ENCODE assay signal across 27 mouse cellular contexts in the genomic region with DNA sequence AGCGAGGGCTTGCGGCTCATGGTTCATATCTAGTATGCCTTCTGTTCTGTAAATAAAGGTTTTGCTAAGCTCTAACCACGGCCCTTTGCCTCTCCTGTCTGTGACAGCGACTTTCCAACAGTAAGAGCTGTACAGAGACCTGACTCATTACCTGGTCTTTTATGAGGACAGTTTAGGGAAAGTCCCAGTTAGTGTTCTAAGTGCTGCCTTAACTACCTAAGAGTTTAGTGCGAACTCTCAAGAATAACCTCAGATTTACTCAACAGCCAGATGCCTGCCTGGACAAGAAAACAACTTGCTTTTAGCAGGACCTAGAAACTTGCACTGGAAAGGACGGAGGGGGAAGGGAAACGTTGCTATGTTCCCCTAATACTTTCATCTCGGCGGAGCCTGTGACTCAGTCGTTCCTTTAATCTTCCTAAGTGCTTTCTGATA.
A peak's percentile ranks its signal among the peaks of the same experiment; 100 is the strongest.
DNase-seq lines count a peak whose midpoint lies in the region.
"Had no signal": no experiment of that assay in that cellular context is flagged by ENCODE, and none has a peak within 500 bp of the region (broad histone marks: within the 10 kb centered on the region; RNA-seq: fewer than 3 reads in every experiment).

No protein-coding gene starts in this region.

- H3K4me1 ChIP-seq in heart, embryonic 10.5 days = no peaks in the 10 kb centered on the region; the same call in 1 of the 2 replicates
- H3K4me1 ChIP-seq: embryonic facial prominence, embryonic 12.5 days; heart, embryonic 13.5 days; midbrain, embryonic 15.5 days had no signal

- H3K27me3 ChIP-seq in heart, embryonic 10.5 days (ENCODE audit: insufficient read depth, poor library complexity, severe bottlenecking) = no peaks in the 10 kb centered on the region
- H3K27me3 ChIP-seq: embryonic facial prominence, embryonic 12.5 days; heart, embryonic 13.5 days; midbrain, embryonic 15.5 days had no signal

- H3K4me3 ChIP-seq in heart, embryonic 10.5 days = no peak overlapping the region
- H3K4me3 ChIP-seq: embryonic facial prominence, embryonic 12.5 days; erythroblast, embryonic 14.5 days; heart, adult 2 months; heart, embryonic 13.5 days; midbrain, embryonic 10.5 days; midbrain, embryonic 15.5 days had no signal

- no peaks in the 10 kb centered on the region for H3K9me3 ChIP-seq in heart, embryonic 10.5 days
- H3K9me3 ChIP-seq: embryonic facial prominence, embryonic 12.5 days; G1E; heart, embryonic 13.5 days; midbrain, embryonic 10.5 days; midbrain, embryonic 15.5 days had no signal

- peaks cover 17% of the 10 kb centered on the region for H3K36me3 ChIP-seq in heart, embryonic 10.5 days
- H3K36me3 ChIP-seq: midbrain, embryonic 15.5 days had no signal

- WGBS in heart, embryonic 10.5 days = 74% methylated on average over 10 of the region's 10 CpGs

- H3K27ac ChIP-seq in heart, embryonic 10.5 days = no peak overlapping the region
- H3K27ac ChIP-seq: embryonic facial prominence, embryonic 12.5 days; heart, adult 2 months; heart, embryonic 13.5 days; hindbrain, embryonic 14.5 days; kidney, postnatal 0 days; liver, embryonic 14.5 days; midbrain, embryonic 10.5 days; midbrain, embryonic 15.5 days had no signal

- peak; percentile 30 for DNase-seq in adrenal gland, postnatal 10 days
- DNase-seq in adrenal gland, adult 8-10 months = no peak
- peak; percentile 48 for DNase-seq in CD4-positive, CD25-positive, alpha-beta regulatory T cell, adult 2 months (ENCODE audit: low read depth, low spot score)
- peak; percentile 35 for DNase-seq in adrenal gland, postnatal 14 days
- DNase-seq in naive thymus-derived CD4-positive, alpha-beta T cell, adult 2 months (ENCODE audit: low read depth) = peak; percentile 16
- DNase-seq in heart, embryonic 10.5 days (ENCODE audit: low spot score) = no peak
- DNase-seq in embryo, embryonic 11 days = no peak
- no peak for DNase-seq in thymus, postnatal 25 days
- DNase-seq: cerebellum, adult 2 months; cerebellum, postnatal 14 days; forebrain, postnatal 0 days; heart, adult 2 months; heart, postnatal 10 days; kidney, adult 2 months; layer of hippocampus, adult 9-11 months; liver; lung, adult 2 months; right cerebral cortex, postnatal 25 days had no signal

Comparison
In these comparisons a context has a peak if more than half of its experiments do, and no peak if none do; other contexts are left out.
1. DNase-seq: peak in adrenal gland, postnatal 10 days (single experiment), CD4-positive, CD25-positive, alpha-beta regulatory T cell, adult 2 months (single experiment), adrenal gland, postnatal 14 days (single experiment) and naive thymus-derived CD4-positive, alpha-beta T cell, adult 2 months (single experiment); none in adrenal gland, adult 8-10 months (single experiment), heart, embryonic 10.5 days (single experiment), embryo, embryonic 11 days (single experiment) and thymus, postnatal 25 days (single experiment).